Mouse (Mus musculus) Patski (cell line): Measurements from ENCODE around the gene Kcnk16. TPM values are rescaled to one million over a fixed set of nuclear protein-coding genes. Genes with fewer than 3 reads are reported as not detected.

Source experiments
- ATAC-seq: fragments of 100-300 bp; one replicate; pipeline ENCODE4 v1.8.0; 2021
- CTCF ChIA-PET: fragments of 350-600 bp; sonication (Branson Sonifier 250); formaldehyde crosslinking; loops from one replicate; lab custom pipeline; 2022; ENCODE audit warnings: inconsistent platforms; lab: Charles Lee
- POLR2A ChIA-PET: fragments of 350-600 bp; sonication (Branson Sonifier 250); formaldehyde crosslinking; loops from one replicate; lab custom pipeline; 2022; ENCODE audit warnings: antibody characterized with exemption, inconsistent platforms; lab: Charles Lee
- DNase-seq: peaks from one replicate; pipeline ENCODE4 v3.0.0-alpha.2; 2011; ENCODE audit warnings: low read depth, low spot score
- H3K27me3 ChIP-seq: fragments of 371-371 bp; one replicate; pipeline ENCODE4 v1.5.1; 2021
- CTCF ChIP-seq: fragments of 100-300 bp; IDR thresholded peaks from one replicate; pipeline ENCODE4 v1.5.1; 2021
- in situ Hi-C: fragments of 300-500 bp; cut with MboI; formaldehyde crosslinking; loops from 3 replicates; pipeline ENCODE4 v1.11.1; 2018; ENCODE audit warnings: low pct_unique_long_range_greater_than_20kb, mixed read lengths
- polyA plus RNA-seq: library from polyadenylated mRNA; unstranded; gene quantifications from one replicate; pipeline ENCODE4 v1.2.3, GENCODE M21; 2021

Gene Kcnk16
- polyA plus RNA-seq, 1 experiment from 2014 or later: not detected

DNA sequence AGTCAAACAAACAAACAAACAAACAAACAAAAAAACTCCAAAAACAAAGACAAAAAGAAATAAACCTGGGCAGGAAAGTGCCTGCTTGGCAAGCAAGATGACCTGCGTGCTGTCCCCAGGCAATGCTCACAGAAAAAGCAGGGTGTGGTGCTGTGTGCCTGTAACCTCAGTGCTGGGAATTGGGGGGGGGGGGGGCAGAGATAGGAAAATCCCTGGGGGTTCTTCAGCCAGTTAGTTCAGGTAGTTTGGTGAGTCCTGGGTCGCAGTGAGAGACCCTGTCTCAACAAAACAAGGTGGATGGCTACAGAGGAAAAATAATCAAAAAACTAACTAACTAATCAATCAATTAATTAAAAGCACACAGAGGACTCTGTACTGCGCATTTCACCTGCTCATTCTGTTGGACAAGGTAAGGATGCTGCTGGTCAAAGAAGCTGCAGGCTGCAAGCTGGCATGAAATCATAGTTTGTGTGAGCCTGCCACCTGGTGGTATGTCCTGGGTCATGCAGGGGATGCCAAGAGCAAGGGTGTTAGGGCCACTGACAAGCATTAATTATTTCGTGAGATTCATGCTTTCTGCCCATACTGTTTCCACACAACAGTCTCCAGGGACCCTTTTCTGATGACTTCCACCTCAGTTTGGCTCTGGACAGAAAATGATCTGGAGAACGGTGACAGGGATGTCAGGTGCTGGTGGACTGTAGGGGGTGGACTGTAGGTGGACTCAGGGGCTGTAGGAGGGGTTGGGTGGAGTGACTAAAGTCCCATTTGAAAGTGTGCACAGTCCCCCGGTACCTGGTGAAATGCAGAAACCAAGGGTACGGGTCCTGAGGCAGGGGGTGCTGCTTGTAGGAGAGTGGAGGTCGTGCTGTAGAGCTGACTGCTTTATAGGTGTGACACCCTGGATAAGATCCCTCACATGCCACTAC is 10.6 kb downstream of the Kcnk16 start:
- no peak for TF ChIP-seq CTCF
- CTCF ChIA-PET: interaction anchor here (1.0 to 3.2 kb wide), 4 partner anchors 35 to 145 kb away, joined by 3 to 28 read pairs (median 3); no protein-coding TSS in a partner anchor
- no peak for ATAC-seq
- peak; percentile 27 for DNase-seq
- in situ Hi-C loops: no loop called here
- POLR2A ChIA-PET: interaction anchor here (0.7 kb wide), 1 partner anchor 81 kb away, joined by 5 read pairs; no protein-coding TSS in a partner anchor
- H3K27me3 ChIP-seq: no peaks in the 10 kb centered on the region

GRCm38 (mm10) chr14:20250237-20251171 is 18.5 kb downstream of the Kcnk16 start:
- DNase-seq (no peak), ATAC-seq (no peak)
- TF ChIP-seq CTCF: no peak
- in situ Hi-C loops: no loop called here
- no peaks in the 10 kb centered on the region for H3K27me3 ChIP-seq
- POLR2A ChIA-PET: no interaction called here
- CTCF ChIA-PET: interaction anchor here (1.0 to 3.6 kb wide), 3 partner anchors 93 to 166 kb away, joined by 3 to 17 read pairs (median 3); no protein-coding TSS in a partner anchor

DNA sequence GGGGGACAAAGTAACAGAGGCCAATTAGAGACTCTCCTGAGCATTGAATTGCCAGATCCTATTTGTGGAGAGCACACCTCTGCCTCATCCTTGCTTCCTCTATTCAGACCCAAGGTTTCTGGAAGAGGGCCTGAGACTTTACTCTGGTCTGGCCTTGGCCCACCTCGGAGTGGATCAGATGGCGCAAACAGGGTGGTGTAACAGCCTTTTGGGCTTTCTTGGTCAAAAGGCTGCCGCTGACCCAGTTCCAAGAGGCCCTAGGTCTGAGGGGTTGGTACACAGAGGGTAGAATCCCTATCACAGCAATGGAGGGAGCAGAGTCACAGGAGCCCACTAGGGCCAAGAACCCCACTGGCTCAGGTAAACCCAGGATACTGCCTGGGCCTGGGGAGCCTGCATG is 21.0 kb downstream of the Kcnk16 start:
- ATAC-seq: no peak
- no peak for TF ChIP-seq CTCF
- in situ Hi-C loops: loop anchor here (5.0 kb wide), 2 partner anchors 86 to 136 kb away; no protein-coding TSS in a partner anchor
- ChIA-PET CTCF (no interaction called here), POLR2A (no interaction called here)
- no peaks in the 10 kb centered on the region for H3K27me3 ChIP-seq
- DNase-seq: no peak

DNA sequence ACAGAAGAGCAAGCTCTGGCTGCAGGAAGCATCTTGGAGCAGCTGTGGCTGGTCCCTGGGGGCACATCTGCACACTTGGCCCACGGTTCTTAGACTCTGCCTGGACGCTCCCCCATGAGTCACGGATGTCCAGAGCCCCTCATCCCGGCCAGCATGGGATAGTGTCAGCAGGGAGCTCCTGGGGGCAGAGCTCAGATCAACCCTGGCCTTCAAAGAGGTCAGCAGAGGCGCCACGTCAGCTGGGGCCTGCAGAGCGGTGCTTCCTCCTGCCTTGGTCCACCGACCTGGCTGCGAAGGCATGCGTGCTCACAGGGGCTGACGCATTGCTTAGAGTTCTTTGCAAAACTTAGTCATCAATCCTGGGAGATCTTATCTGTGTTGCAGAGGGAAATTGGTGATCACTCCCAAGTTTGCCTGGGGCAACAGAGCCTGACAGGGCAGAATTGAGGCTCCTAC is 22.2 kb downstream of the Kcnk16 start:
- ATAC-seq (peak; percentile 98), DNase-seq (peak; percentile 86)
- TF ChIP-seq CTCF: no peak
- CTCF ChIA-PET: no interaction called here
- POLR2A ChIA-PET: no interaction called here
- in situ Hi-C loops: loop anchor here (5.0 kb wide), 2 partner anchors 85 to 135 kb away; no protein-coding TSS in a partner anchor
- H3K27me3 ChIP-seq: no peaks in the 10 kb centered on the region

DNA sequence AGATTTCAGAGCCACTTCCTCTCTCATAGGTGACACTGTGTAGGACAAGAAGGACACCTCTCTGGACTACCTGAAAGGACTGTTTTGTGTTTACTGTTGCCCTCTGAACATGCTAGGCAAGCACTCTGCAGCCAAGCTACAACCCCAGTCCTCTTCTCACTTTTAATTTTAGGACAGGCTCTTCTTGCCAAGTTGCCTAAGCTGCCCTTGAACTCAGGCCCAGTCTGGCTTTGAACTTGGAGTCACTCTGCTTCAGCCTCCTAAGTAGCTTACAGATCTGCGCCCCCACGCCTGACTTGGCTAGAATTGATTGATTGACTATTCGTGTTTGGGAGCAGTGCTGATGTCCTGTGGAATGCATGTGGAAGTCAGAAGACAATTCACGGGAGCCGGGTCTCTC is 23.1 kb downstream of the Kcnk16 start:
- ChIA-PET CTCF (interaction anchor here (0.9 to 2.2 kb wide), 4 partner anchors 10 to 132 kb away, joined by 3 to 8 read pairs (median 4); no protein-coding TSS in a partner anchor), POLR2A (no interaction called here)
- no peak for DNase-seq
- TF ChIP-seq CTCF: no peak
- ATAC-seq: no peak
- no peaks in the 10 kb centered on the region for H3K27me3 ChIP-seq
- in situ Hi-C loops: loop anchor here (5.0 kb wide), 2 partner anchors 84 to 134 kb away; no protein-coding TSS in a partner anchor

DNA sequence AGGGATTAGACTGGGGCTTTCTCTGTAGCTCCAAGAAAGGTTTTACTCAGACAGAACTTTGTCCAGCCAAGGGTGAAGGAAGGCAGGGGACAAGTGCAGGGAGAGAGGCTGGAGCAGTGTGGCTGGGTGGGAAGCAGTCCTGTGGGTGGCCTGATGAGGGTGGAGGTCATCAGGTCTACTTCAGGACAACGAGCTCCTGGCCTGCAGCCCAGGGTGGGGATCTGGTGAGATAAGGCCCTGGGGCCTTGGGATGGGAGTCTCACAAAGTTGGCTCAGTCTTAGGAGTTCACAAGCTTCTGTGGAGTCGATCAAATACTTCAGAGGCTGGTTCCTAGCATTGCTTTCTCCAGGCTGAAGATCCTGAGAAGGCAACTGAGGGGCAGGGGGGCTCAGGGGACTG is 23.7 kb downstream of the Kcnk16 start:
- no peak for TF ChIP-seq CTCF
- no peaks in the 10 kb centered on the region for H3K27me3 ChIP-seq
- in situ Hi-C loops: loop anchor here (5.0 kb wide), 2 partner anchors 83 to 133 kb away; no protein-coding TSS in a partner anchor
- DNase-seq (no peak), ATAC-seq (no peak)
- ChIA-PET POLR2A (no interaction called here), CTCF (interaction anchor here (0.9 to 2.2 kb wide), 4 partner anchors 10 to 131 kb away, joined by 3 to 8 read pairs (median 4); no protein-coding TSS in a partner anchor)

DNA sequence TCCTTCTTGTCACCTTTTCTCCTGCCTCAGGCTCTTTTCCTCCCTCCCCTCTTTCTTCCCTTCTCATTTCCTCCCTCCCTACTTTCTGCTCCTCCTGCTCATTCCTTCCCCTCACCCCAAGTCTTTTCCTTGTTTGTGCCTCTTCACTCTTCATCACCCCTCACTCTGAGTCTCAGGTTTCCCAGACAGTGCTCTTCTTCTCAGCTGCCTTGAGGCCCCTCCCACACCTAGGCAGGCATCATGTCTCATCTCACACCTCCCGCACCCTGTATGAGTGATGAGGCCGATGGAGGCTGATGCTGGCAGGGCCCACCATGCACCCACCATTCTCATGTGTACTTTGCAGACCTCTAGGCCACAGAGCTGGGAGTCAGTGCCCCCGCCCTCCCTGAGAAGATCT is 25.8 kb downstream of the Kcnk16 start:
- ATAC-seq (no peak), DNase-seq (no peak)
- ChIA-PET CTCF (no interaction called here), POLR2A (no interaction called here)
- H3K27me3 ChIP-seq: no peaks in the 10 kb centered on the region
- no peak for TF ChIP-seq CTCF
- in situ Hi-C loops: no loop called here

DNA sequence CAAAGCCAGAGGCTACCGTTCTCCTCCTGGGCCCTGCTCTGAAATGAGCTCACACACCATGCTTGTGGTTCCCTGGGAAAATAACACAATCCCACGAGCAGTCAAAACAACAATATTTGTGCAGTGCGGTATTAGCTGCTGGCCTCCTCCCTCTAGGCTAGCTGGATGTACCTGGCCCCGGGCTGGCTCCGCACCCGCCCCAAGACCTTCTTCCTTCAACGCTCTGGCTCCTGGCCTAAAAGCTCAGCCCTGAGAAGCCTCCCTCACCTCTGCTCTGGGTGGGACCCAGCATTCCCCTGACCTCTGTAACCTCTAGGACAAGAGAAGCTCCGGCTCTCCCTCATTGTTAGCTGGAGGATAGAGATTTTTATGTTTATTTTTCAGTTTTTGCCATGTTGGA is 26.5 kb downstream of the Kcnk16 start:
- DNase-seq: no peak
- no peak for TF ChIP-seq CTCF
- CTCF ChIA-PET: no interaction called here
- in situ Hi-C loops: no loop called here
- POLR2A ChIA-PET: no interaction called here
- H3K27me3 ChIP-seq: no peaks in the 10 kb centered on the region
- ATAC-seq: no peak

- in situ Hi-C loops: no loop called here
- no peak for TF ChIP-seq CTCF
- CTCF ChIA-PET: no interaction called here
- POLR2A ChIA-PET: no interaction called here
- ATAC-seq (no peak), DNase-seq (no peak)
- H3K27me3 ChIP-seq: no peaks in the 10 kb centered on the region
Measured at GRCm38 (mm10) chr14:20234403-20234802, 34.6 kb downstream of the Kcnk16 start.
